Mouse (Mus musculus): Measurements from ENCODE around the gene Fat1. TPM values are rescaled to one million over a fixed set of nuclear protein-coding genes. Genes with fewer than 3 reads are reported as not detected.
"Not testable (repeated sequence)": the region's sequence is repeated elsewhere in the genome, so short reads cannot be mapped to it uniquely, and the experiment has no call there.

Gene Fat1
- polyA plus RNA-seq, 1 experiment: 175 TPM

GRCm38 (mm10) chr8:45064197-45064869 lies 129.1 kb downstream of the Fat1 start:
- H3K27me3 ChIP-seq (ENCODE audit: control insufficient read depth, insufficient read depth, low read length, poor library complexity, severe bottlenecking): no peaks in the 10 kb centered on the region
- peak overlapping the region; percentile 91 for H3K27ac ChIP-seq (ENCODE audit: insufficient read depth, low read length)
- peaks cover 16% of the 10 kb centered on the region for H3K9me3 ChIP-seq (replicated peaks; ENCODE audit: control insufficient read depth, insufficient read depth, low read length, poor library complexity, severe bottlenecking)
- H3K36me3 ChIP-seq (ENCODE audit: control insufficient read depth, insufficient read depth, low read length, poor library complexity, severe bottlenecking): no peaks in the 10 kb centered on the region
- TF ChIP-seq CTCF (IDR thresholded peaks at IDR 0.05; ENCODE audit: low read depth, low read length) (no peak), EP300 (IDR thresholded peaks at IDR 0.05; ENCODE audit: insufficient read depth, low read depth, low read length) (peak; percentile 85)
- H3K4me1 ChIP-seq (ENCODE audit: control insufficient read depth, insufficient read depth, low read length): no peaks in the 10 kb centered on the region
- H3K4me3 ChIP-seq (ENCODE audit: low read depth, low read length): no peak overlapping the region
- H3K9ac ChIP-seq (ENCODE audit: low read depth, poor library complexity, severe bottlenecking): peak overlapping the region; percentile 45

GRCm38 (mm10) chr8:45065391-45065790 lies 130.1 kb downstream of the Fat1 start:
- not testable (repeated sequence) for H3K4me1 ChIP-seq (ENCODE audit: control insufficient read depth, insufficient read depth, low read length); H3K9ac ChIP-seq (ENCODE audit: low read depth, poor library complexity, severe bottlenecking); H3K4me3 ChIP-seq (ENCODE audit: low read depth, low read length); H3K36me3 ChIP-seq (ENCODE audit: control insufficient read depth, insufficient read depth, low read length, poor library complexity, severe bottlenecking); H3K27me3 ChIP-seq (ENCODE audit: control insufficient read depth, insufficient read depth, low read length, poor library complexity, severe bottlenecking)
- Histone ChIP-seq H3K27ac (ENCODE audit: insufficient read depth, low read length) (peak overlapping the region; percentile 91; the same call in 1 of the 2 replicates), H3K9me3 (replicated peaks; ENCODE audit: control insufficient read depth, insufficient read depth, low read length, poor library complexity, severe bottlenecking) (peaks cover 16% of the 10 kb centered on the region)

- no peaks in the 10 kb centered on the region for H3K9me3 ChIP-seq (replicated peaks; ENCODE audit: control insufficient read depth, insufficient read depth, low read length, poor library complexity, severe bottlenecking)
- no peak within 1 kb of the TSS for H3K9ac ChIP-seq (ENCODE audit: low read depth, poor library complexity, severe bottlenecking)
- TF ChIP-seq EP300 (IDR thresholded peaks at IDR 0.05; ENCODE audit: insufficient read depth, low read depth, low read length) (peak; percentile 77; the same call in 1 of the 2 replicates), CTCF (IDR thresholded peaks at IDR 0.05; ENCODE audit: low read depth, low read length) (peak; percentile 100), POLR2A (IDR thresholded peaks at IDR 0.05; ENCODE audit: insufficient read depth, low read length) (no peak)
- no peak within 1 kb of the TSS for H3K27ac ChIP-seq (ENCODE audit: insufficient read depth, low read length)
- H3K36me3 ChIP-seq (ENCODE audit: control insufficient read depth, insufficient read depth, low read length, poor library complexity, severe bottlenecking): no peaks in the 10 kb centered on the region
- H3K4me3 ChIP-seq (ENCODE audit: low read depth, low read length): peak within 1 kb of the TSS; percentile 7; the same call in 1 of the 2 replicates
- no peaks in the 10 kb centered on the region for H3K4me1 ChIP-seq (ENCODE audit: control insufficient read depth, insufficient read depth, low read length)
- no peaks in the 10 kb centered on the region for H3K27me3 ChIP-seq (ENCODE audit: control insufficient read depth, insufficient read depth, low read length, poor library complexity, severe bottlenecking)
Measured at GRCm38 (mm10) chr8:45068759-45069386, 133.6 kb downstream of the Fat1 start, which contains the start of gene Mtnr1a. Mtnr1a (plus strand) TSS chr8:45069137.

GRCm38 (mm10) chr8:45070949-45071348 lies 135.7 kb downstream of the Fat1 start:
- Histone ChIP-seq H3K36me3 (ENCODE audit: control insufficient read depth, insufficient read depth, low read length, poor library complexity, severe bottlenecking) (no peaks in the 10 kb centered on the region), H3K27ac (ENCODE audit: insufficient read depth, low read length) (no peak overlapping the region), H3K27me3 (ENCODE audit: control insufficient read depth, insufficient read depth, low read length, poor library complexity, severe bottlenecking) (no peaks in the 10 kb centered on the region; the same call in 1 of the 2 replicates), H3K9ac (ENCODE audit: low read depth, poor library complexity, severe bottlenecking) (no peak overlapping the region), H3K4me1 (ENCODE audit: control insufficient read depth, insufficient read depth, low read length) (no peaks in the 10 kb centered on the region), H3K9me3 (replicated peaks; ENCODE audit: control insufficient read depth, insufficient read depth, low read length, poor library complexity, severe bottlenecking) (no peaks in the 10 kb centered on the region), H3K4me3 (ENCODE audit: low read depth, low read length) (no peak overlapping the region)
- TF ChIP-seq POLR2A (IDR thresholded peaks at IDR 0.05; ENCODE audit: insufficient read depth, low read length) (no peak), EP300 (IDR thresholded peaks at IDR 0.05; ENCODE audit: insufficient read depth, low read depth, low read length) (no peak), CTCF (IDR thresholded peaks at IDR 0.05; ENCODE audit: low read depth, low read length) (no peak)

- no peaks in the 10 kb centered on the region for H3K4me1 ChIP-seq (ENCODE audit: control insufficient read depth, insufficient read depth, low read length)
- no peak overlapping the region for H3K4me3 ChIP-seq (ENCODE audit: low read depth, low read length)
- H3K36me3 ChIP-seq (ENCODE audit: control insufficient read depth, insufficient read depth, low read length, poor library complexity, severe bottlenecking): no peaks in the 10 kb centered on the region
- TF ChIP-seq EP300 (IDR thresholded peaks at IDR 0.05; ENCODE audit: insufficient read depth, low read depth, low read length) (no peak), CTCF (IDR thresholded peaks at IDR 0.05; ENCODE audit: low read depth, low read length) (no peak), POLR2A (IDR thresholded peaks at IDR 0.05; ENCODE audit: insufficient read depth, low read length) (no peak)
- no peak overlapping the region for H3K9ac ChIP-seq (ENCODE audit: low read depth, poor library complexity, severe bottlenecking)
- no peaks in the 10 kb centered on the region; the same call in 1 of the 2 replicates for H3K27me3 ChIP-seq (ENCODE audit: control insufficient read depth, insufficient read depth, low read length, poor library complexity, severe bottlenecking)
- H3K9me3 ChIP-seq (replicated peaks; ENCODE audit: control insufficient read depth, insufficient read depth, low read length, poor library complexity, severe bottlenecking): no peaks in the 10 kb centered on the region; the same call in 1 of the 2 replicates
- no peak overlapping the region for H3K27ac ChIP-seq (ENCODE audit: insufficient read depth, low read length)
Measured at GRCm38 (mm10) chr8:45080850-45081249, 145.6 kb downstream of the Fat1 start.

GRCm38 (mm10) chr8:45093599-45093998 lies 158.4 kb downstream of the Fat1 start:
- H3K9ac ChIP-seq (ENCODE audit: low read depth, poor library complexity, severe bottlenecking): no peak overlapping the region
- no peak overlapping the region for H3K4me3 ChIP-seq (ENCODE audit: low read depth, low read length)
- H3K27ac ChIP-seq (ENCODE audit: insufficient read depth, low read length): no peak overlapping the region
- no peaks in the 10 kb centered on the region for H3K27me3 ChIP-seq (ENCODE audit: control insufficient read depth, insufficient read depth, low read length, poor library complexity, severe bottlenecking)
- no peaks in the 10 kb centered on the region for H3K36me3 ChIP-seq (ENCODE audit: control insufficient read depth, insufficient read depth, low read length, poor library complexity, severe bottlenecking)
- H3K4me1 ChIP-seq (ENCODE audit: control insufficient read depth, insufficient read depth, low read length): no peaks in the 10 kb centered on the region
- no peak for TF ChIP-seq POLR2A (IDR thresholded peaks at IDR 0.05; ENCODE audit: insufficient read depth, low read length)
- no peak for TF ChIP-seq EP300 (IDR thresholded peaks at IDR 0.05; ENCODE audit: insufficient read depth, low read depth, low read length)
- no peak for TF ChIP-seq CTCF (IDR thresholded peaks at IDR 0.05; ENCODE audit: low read depth, low read length)
- no peaks in the 10 kb centered on the region for H3K9me3 ChIP-seq (replicated peaks; ENCODE audit: control insufficient read depth, insufficient read depth, low read length, poor library complexity, severe bottlenecking)

Other genes with a start within 250 kb of the Fat1 start
- gene Mtnr1a, start 133.7 kb downstream of the Fat1 start, polyA plus RNA-seq (2011; ENCODE audit: insufficient read depth, insufficient read length, low read depth, missing spikeins): not detected in 2 replicates

Measured in ES-Bruce4 (cell line).